Mouse (Mus musculus): Measurements from ENCODE around the gene Kdelc2. TPM values are rescaled to one million over a fixed set of nuclear protein-coding genes. Genes with fewer than 3 reads are reported as not detected.

Kdelc2 gene
- 1 to 10 TPM; 2.9 to 4.7 TPM for polyA plus RNA-seq (2017; shearing (Covaris generic))

DNA sequence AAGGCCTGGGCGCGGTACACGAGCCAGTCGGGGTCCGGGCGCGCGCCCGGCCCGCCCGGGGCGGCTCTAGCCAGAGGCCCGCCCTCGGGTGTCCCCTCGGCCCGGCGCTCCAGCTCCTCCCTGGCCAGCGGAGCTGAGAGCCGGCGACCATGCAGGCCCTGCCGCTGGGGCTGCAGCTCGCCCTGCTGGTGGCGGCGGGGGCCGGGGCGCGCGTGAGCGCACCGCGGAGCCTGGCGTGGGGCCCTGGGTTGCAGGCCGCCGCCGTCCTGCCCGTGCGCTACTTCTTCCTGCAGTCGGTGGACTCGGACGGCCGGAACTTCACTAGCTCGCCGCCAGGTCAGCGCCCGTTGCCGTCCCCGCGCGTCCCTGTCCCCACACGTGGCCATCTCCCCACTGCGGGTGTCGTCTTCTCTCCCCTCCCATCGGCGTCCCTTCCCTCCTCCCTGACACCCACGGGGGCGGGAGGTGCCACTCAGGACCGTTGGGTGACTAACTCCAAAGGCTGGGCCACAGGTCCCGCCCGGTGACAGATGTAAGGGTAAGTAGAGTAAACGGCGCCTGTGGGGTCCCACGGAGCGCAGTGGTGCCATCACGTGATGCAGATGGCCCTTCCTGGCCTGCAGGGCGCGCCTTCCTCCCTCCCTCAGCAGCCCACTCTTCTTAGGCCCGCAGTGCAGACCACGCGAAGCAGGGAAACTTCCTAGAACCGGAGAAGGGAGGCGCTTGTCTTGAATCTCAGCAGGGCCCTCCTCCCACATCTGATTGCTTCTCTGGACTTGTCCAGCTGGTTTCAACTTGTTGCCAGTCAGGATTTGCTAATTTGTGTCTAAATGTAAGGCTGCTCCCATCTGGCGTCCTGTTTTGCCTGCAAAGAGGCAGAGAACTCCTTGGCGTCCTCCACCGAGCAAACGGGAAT, at the start of gene Kdelc2:
Kdelc2 (plus strand) TSS at position 75 of the 916 bp plus-strand sequence.

DNA sequence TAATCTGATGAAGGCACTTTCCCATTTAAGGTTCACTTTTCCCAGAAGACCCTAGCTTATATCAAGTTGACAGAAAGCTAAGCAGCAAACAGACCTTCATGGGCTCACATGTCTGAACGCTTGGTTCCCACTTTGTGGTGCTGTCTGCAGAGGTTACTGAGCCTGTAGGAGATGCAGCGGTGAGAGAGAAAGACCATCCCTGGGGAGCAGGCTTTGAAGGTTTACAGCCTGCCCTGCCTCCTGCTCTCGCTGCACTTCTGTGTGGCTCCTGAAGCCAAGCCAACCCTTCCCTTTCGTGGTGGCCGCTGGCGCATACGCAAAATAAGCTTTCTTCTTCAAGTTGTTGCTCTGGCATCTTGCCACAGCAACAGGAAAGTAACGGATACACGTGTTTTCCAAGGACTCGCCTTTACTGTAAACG, 18.5 kb downstream of the Kdelc2 start, which contains the start of gene 4930550C14Rik:
4930550C14Rik (plus strand) TSS at position 35 of the 421 bp plus-strand sequence.

Other genes starting within 250 kb of the Kdelc2 start
- 10 to 100 TPM; 43.9 to 55.7 TPM for gene Ddx10, start 136.0 kb upstream of the Kdelc2 start, polyA plus RNA-seq (2017; shearing (Covaris generic))
- under 1 TPM; 0.08 to 0.39 TPM for gene Exph5, start 82.4 kb upstream of the Kdelc2 start, polyA plus RNA-seq (2017; shearing (Covaris generic))
- gene 4930550C14Rik, start 18.3 kb downstream of the Kdelc2 start, polyA plus RNA-seq (2017; shearing (Covaris generic)), result under 1 TPM; 0.21 to 0.60 TPM
- 10 to 100 TPM; 17.7 to 23.7 TPM for gene Atm, start 152.7 kb downstream of the Kdelc2 start, polyA plus RNA-seq (2017; shearing (Covaris generic))
- 10 to 100 TPM; 16.9 to 17.0 TPM for gene Npat, start 153.0 kb downstream of the Kdelc2 start, polyA plus RNA-seq (2017; shearing (Covaris generic))
- gene Acat1, start 226.4 kb downstream of the Kdelc2 start, polyA plus RNA-seq (2017; shearing (Covaris generic)), result 10 to 100 TPM; 60.3 to 69.4 TPM